Mouse (Mus musculus) bone marrow, adult 2 months (tissue): ENCODE results near the gene Tent4a.

ENCODE experiments used
- CTCF ChIP-seq: fragments of 200-500 bp; IDR thresholded peaks from 2 replicates; pipeline ENCODE4 v1.5.1; 2011; ENCODE audit warnings: low read length, control low read depth; ENCODE audit not compliant: control insufficient read depth, insufficient read depth
- POLR2A ChIP-seq: fragments of 200-500 bp; IDR thresholded peaks from 2 replicates; pipeline ENCODE4 v1.6.1; 2011; ENCODE audit warnings: low read depth, mild to moderate bottlenecking, control low read depth, low read length, borderline replicate concordance; ENCODE audit not compliant: control insufficient read depth

GRCm38 (mm10) chr13:69458891-69459290 lies 75.5 kb downstream of the Tent4a start:
- TF ChIP-seq POLR2A = no peak
- TF ChIP-seq CTCF = no peak
